Mouse (Mus musculus) adrenal gland, postnatal 14 days (tissue): ENCODE measurements around the gene Gm21761. TPM values are rescaled to one million over a fixed set of nuclear protein-coding genes. Genes with fewer than 3 reads are reported as not detected.
"Not testable (repeated sequence)": the region's sequence is repeated elsewhere in the genome, so short reads cannot be mapped to it uniquely, and the experiment has no call there.

Experiments used
- DNase-seq: peaks from one replicate; pipeline ENCODE4 v3.0.0; 2021; ENCODE audit warnings: mixed read lengths
- long read RNA-seq, 2 experiments: library from polyadenylated mRNA; stranded (forward); transcript quantifications; one replicate each; pipeline ENCODE4 v2.0.0; 2021
- total RNA-seq: library from RNA; stranded (reverse); gene quantifications from 2 replicates; pipeline ENCODE4 v1.2.3, GENCODE M21; 2021

The Gm21761 gene
- total RNA-seq: not detected in 2 replicates
- long read RNA-seq, experiment 1: 0 reads
- long read RNA-seq, experiment 2: 0 reads

GRCm38 (mm10) chr13:119929172-119929571 lies at the start of gene Gm21761:
Gene Gm21761, minus strand, starts transcription at chr13:119929272.
- DNase-seq: not testable (repeated sequence)

- DNase-seq: not testable (repeated sequence)
These were observed 40.1 kb upstream of the Gm21761 start for GRCm38 (mm10) chr13:119969163-119969562.

GRCm38 (mm10) chr13:119968193-119968592 lies 39.1 kb upstream of the Gm21761 start:
- not testable (repeated sequence) for DNase-seq

GRCm38 (mm10) chr13:119965968-119966367 lies 36.9 kb upstream of the Gm21761 start:
- peak; percentile 10 for DNase-seq

- not testable (repeated sequence) for DNase-seq
These were observed 36.4 kb upstream of the Gm21761 start for GRCm38 (mm10) chr13:119965302-119965952.

- DNase-seq: not testable (repeated sequence)
These were observed 33.8 kb upstream of the Gm21761 start for GRCm38 (mm10) chr13:119962856-119963255.

GRCm38 (mm10) chr13:119955567-119955966 lies 26.5 kb upstream of the Gm21761 start:
- not testable (repeated sequence) for DNase-seq

- not testable (repeated sequence) for DNase-seq
These were observed 26.0 kb upstream of the Gm21761 start for GRCm38 (mm10) chr13:119955089-119955488.

GRCm38 (mm10) chr13:119950706-119951105 lies 21.6 kb upstream of the Gm21761 start, which contains the start of gene B020031M17Rik:
Gene B020031M17Rik, minus strand, starts transcription at chr13:119950806.
- not testable (repeated sequence) for DNase-seq

GRCm38 (mm10) chr13:119924597-119925340 lies 4.3 kb downstream of the Gm21761 start:
- not testable (repeated sequence) for DNase-seq

GRCm38 (mm10) chr13:119916966-119917722 lies 11.9 kb downstream of the Gm21761 start:
- not testable (repeated sequence) for DNase-seq

- DNase-seq: not testable (repeated sequence)
These were observed 12.6 kb downstream of the Gm21761 start for GRCm38 (mm10) chr13:119916449-119916848.

- not testable (repeated sequence) for DNase-seq
These were observed 30.5 kb downstream of the Gm21761 start for GRCm38 (mm10) chr13:119898549-119898948.

GRCm38 (mm10) chr13:119894685-119895084 lies 34.4 kb downstream of the Gm21761 start, which contains the start of gene Tcstv1:
Gene Tcstv1, minus strand, starts transcription at chr13:119894785.
- DNase-seq: not testable (repeated sequence)

- DNase-seq: peak; percentile 3
These were observed 42.2 kb downstream of the Gm21761 start for GRCm38 (mm10) chr13:119886896-119887295.

- DNase-seq: not testable (repeated sequence)
These were observed 64.6 kb downstream of the Gm21761 start for GRCm38 (mm10) chr13:119864395-119864999.

GRCm38 (mm10) chr13:119862399-119862798 lies 66.7 kb downstream of the Gm21761 start:
- not testable (repeated sequence) for DNase-seq
